Mouse (Mus musculus) limb, embryonic 11.5 days (tissue): ENCODE measurements around the gene Psmc4. TPM values are rescaled to one million over a fixed set of nuclear protein-coding genes. Genes with fewer than 3 reads are reported as not detected.
A peak's percentile ranks its signal among the peaks of the same experiment; 100 is the strongest.

Source experiments
- ATAC-seq: fragments of 200-750 bp; cut with Nextera tagmentation; 2 replicates; pipeline ENCODE4 v1.8.0; 2017; ENCODE audit warnings: low read depth; ENCODE audit not compliant: insufficient number of reproducible peaks, low FRiP score, low TSS enrichment
- DNase-seq: peaks from one replicate; pipeline ENCODE4 v3.0.0-alpha.2; 2015; ENCODE audit warnings: low spot score
- H3K27ac ChIP-seq: fragments of 300-500 bp; sonication (generic); replicated peaks from 2 replicates; pipeline ENCODE4 v1.5.1; 2014; ENCODE audit warnings: low read depth, mild to moderate bottlenecking, low read length
- H3K27me3 ChIP-seq: fragments of 300-500 bp; sonication (generic); 2 replicates; pipeline ENCODE4 v1.6.1; 2014; ENCODE audit warnings: mild to moderate bottlenecking, low read length, mixed read lengths; ENCODE audit not compliant: control insufficient read depth, insufficient read depth
- H3K36me3 ChIP-seq: fragments of 300-500 bp; sonication (generic); 2 replicates; pipeline ENCODE4 v1.6.1; 2014; ENCODE audit warnings: mild to moderate bottlenecking, low read length, moderate library complexity, mixed read lengths; ENCODE audit not compliant: control insufficient read depth, insufficient read depth
- H3K4me1 ChIP-seq: fragments of 300-500 bp; sonication (generic); 2 replicates; pipeline ENCODE4 v1.6.1; 2014; ENCODE audit warnings: low read length, mixed read lengths; ENCODE audit not compliant: control insufficient read depth, insufficient read depth
- H3K4me2 ChIP-seq: fragments of 300-500 bp; sonication (generic); 2 replicates; pipeline ENCODE4 v1.6.1; 2014; ENCODE audit warnings: low read depth, mild to moderate bottlenecking, moderate library complexity; ENCODE audit not compliant: severe bottlenecking
- H3K4me3 ChIP-seq: fragments of 300-500 bp; sonication (generic); 2 replicates; pipeline ENCODE4 v1.5.1; 2014; ENCODE audit warnings: low read depth, low read length
- H3K9ac ChIP-seq: fragments of 300-500 bp; sonication (generic); 2 replicates; pipeline ENCODE4 v1.6.1; 2014; ENCODE audit warnings: mild to moderate bottlenecking, low read length
- H3K9me3 ChIP-seq: fragments of 300-500 bp; sonication (generic); 2 replicates; pipeline ENCODE4 v1.6.1; 2016; ENCODE audit warnings: low read length; ENCODE audit not compliant: control insufficient read depth
- WGBS: fragments of 180-500 bp; shearing (Covaris S2); extraction: QIAGEN DNeasy Blood & Tissue Kit; methylation state at CpG from one replicate; pipeline ENCODE4 v1.1.7; 2014; 5-methylcytosine and 5-hydroxymethylcytosine counted together
- polyA plus RNA-seq: library from polyadenylated mRNA; unstranded; fragments of >200 nt; fragmentation: Nextera tagmentation; extraction: Ambion mirVana; gene quantifications from 2 replicates; pipeline ENCODE4 v1.2.1, GENCODE M21; 2014

The Psmc4 gene
- 411 and 438 TPM in 2 replicates for polyA plus RNA-seq

DNA sequence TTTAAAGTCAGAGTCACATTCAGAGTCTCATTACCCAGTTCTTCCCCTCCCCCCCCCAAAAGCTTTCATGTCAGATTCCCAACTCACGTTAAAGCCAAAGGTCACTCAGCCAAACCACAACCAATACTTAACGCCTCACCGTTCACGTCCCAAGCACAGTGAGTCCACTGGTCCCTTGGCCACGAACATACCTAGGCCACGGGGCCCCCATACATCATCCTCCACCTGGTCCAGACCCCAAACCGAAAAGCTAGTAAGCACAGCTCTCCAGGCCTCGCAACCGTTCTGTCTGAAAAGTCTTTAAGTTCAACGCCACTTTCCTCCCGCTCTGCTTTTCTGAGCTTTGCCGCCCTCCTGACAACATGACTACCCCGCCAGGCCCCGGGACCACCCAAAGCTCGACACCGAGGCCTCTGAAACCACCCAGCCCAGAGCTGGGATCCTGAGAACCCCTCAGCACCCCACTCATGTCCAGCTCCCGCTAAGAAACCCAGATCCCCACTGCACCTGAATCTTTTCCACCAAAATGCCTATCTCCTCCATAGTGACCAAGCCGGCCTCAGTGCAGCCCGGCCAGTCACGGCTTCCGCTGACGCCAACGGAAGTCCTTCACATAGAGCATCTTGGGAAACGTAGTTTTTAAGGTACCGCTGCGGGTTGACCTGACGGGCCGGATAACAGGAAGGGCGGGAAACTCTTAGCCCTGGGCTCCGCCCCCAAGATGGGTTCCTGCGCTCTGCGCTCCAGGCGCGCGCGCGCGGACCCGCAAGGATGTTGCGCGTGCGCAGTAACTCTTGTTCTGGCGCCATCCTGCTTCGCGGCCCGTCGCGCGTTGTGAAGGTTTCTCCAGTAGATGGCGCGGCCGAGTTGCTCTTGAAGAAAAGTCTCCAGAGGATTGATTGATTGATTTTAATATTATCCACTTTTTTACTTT, at the start of gene Psmc4:
Psmc4 (minus strand) TSS at position 626 of the 934 bp plus-strand sequence.
- under 1% methylated on average over 52 of the region's 52 CpGs for WGBS
- H3K4me2 ChIP-seq: peak within 1 kb of the TSS; percentile 67
- no peak within 1 kb of the TSS for H3K27ac ChIP-seq
- H3K9me3 ChIP-seq: no peaks in the 10 kb centered on the region
- ATAC-seq (peak; percentile 93), DNase-seq (peak; percentile 98)
- 0 out of 2 replicates have a peak, but pooled peaks cover 3% of the 10 kb centered on the region for H3K4me1 ChIP-seq
- peak within 1 kb of the TSS; percentile 84 for H3K4me3 ChIP-seq
- H3K36me3 ChIP-seq: peaks cover 21% of the 10 kb centered on the region
- H3K27me3 ChIP-seq: no peaks in the 10 kb centered on the region
- H3K9ac ChIP-seq: peak within 1 kb of the TSS; percentile 73

DNA sequence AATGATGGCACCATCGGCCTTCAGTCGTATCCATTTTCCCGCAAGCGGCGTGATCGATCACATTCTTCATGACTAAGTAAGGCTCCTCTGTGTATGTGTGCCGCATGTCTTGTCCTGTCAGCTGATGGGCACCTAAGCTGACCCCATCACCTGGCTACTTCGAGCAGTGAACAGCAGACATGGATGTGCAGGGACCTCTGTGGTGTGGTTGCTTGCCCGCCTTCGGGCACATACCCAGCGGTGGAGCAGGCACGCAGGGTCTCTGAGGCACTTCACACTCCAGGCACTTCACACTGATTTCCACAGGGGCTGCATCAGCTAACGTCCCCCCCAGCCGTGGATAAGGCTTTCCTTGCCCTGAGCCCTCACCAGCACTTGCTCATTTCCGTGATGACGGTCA, 49.2 kb upstream of the Psmc4 start:
- no peak overlapping the region for H3K4me3 ChIP-seq
- ATAC-seq (no peak), DNase-seq (no peak)
- H3K27ac ChIP-seq: no peak overlapping the region
- H3K4me2 ChIP-seq: no peak overlapping the region
- WGBS: 92% methylated on average over 16 of the region's 16 CpGs
- H3K27me3 ChIP-seq: no peaks in the 10 kb centered on the region
- no peak overlapping the region for H3K9ac ChIP-seq
- H3K9me3 ChIP-seq: 0 out of 2 replicates have a peak, but pooled peaks cover 3% of the 10 kb centered on the region
- no peaks in the 10 kb centered on the region for H3K36me3 ChIP-seq
- H3K4me1 ChIP-seq: no peaks in the 10 kb centered on the region

DNA sequence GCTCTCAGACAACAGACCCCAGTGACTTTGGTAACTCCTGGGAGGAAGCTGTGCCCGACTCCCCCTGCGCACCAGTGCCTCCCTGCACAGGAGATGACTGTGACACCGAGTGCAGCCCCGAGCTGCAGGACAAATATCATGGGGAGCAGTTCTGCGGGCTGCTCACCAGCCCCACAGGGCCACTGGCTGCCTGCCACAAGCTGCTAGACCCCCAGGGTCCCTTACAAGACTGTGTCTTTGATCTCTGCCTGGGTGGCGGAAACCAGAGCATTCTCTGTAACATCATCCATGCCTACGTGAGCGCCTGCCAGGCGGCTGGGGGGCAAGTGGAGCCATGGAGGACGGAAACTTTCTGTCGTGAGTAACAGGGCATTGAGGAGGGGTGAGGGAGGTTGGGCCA, 43.6 kb upstream of the Psmc4 start:
- H3K4me2 ChIP-seq: no peak overlapping the region
- H3K27ac ChIP-seq: no peak overlapping the region
- ATAC-seq: no peak

DNA sequence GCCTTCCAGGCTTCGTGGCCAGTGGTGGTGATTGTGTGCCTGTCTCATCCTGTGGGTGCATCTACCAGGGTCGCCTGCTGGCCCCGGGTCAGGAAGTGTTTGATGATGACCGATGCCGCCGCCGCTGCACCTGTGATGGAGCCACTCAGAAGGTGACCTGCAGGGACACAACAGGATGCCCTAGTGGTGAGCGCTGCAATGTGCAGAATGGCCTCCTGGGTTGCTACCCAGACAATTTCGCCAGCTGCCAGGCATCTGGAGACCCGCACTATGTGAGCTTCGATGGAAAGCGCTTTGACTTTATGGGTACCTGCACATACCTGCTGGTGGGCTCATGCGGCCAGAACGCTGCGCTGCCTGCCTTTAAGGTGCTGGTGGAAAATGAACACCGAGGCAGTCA, 36.3 kb upstream of the Psmc4 start:
- 79% methylated on average over 16 of the region's 16 CpGs for WGBS
- H3K27me3 ChIP-seq: no peaks in the 10 kb centered on the region
- no peak for DNase-seq
- no peaks in the 10 kb centered on the region for H3K36me3 ChIP-seq
- no peaks in the 10 kb centered on the region for H3K9me3 ChIP-seq
- H3K9ac ChIP-seq: no peak overlapping the region
- H3K27ac ChIP-seq: no peak overlapping the region
- H3K4me2 ChIP-seq: no peak overlapping the region
- no peaks in the 10 kb centered on the region for H3K4me1 ChIP-seq
- ATAC-seq: no peak
- H3K4me3 ChIP-seq: no peak overlapping the region

More for the DNA sequence above, 43.6 kb upstream of the Psmc4 start:
- H3K9me3 ChIP-seq: no peaks in the 10 kb centered on the region
- no peaks in the 10 kb centered on the region for H3K36me3 ChIP-seq
- 34% methylated on average over 11 of the region's 11 CpGs for WGBS
- DNase-seq: no peak
- no peaks in the 10 kb centered on the region for H3K4me1 ChIP-seq
- H3K9ac ChIP-seq: no peak overlapping the region
- no peak overlapping the region for H3K4me3 ChIP-seq
- H3K27me3 ChIP-seq: no peaks in the 10 kb centered on the region

DNA sequence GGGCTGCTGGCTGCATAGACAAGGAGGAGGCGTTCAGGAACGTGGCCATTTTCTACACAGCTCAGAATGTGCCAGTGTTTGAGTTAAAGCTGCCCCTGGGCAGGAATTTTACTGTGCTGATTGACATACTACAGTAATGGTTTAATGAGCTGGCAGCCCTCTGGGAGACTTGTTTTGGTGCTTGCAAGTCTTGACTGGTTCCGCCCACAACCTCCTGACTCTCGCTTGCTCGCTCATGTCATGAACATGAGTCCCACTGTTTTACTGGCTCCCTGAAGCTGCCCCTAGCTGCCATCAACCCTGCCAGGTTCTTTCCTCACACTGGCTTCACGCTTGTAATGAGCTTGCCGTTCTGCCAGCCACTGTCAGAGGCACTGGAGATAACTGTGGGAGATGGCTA, 34.3 kb upstream of the Psmc4 start:
- no peak overlapping the region for H3K4me3 ChIP-seq
- no peaks in the 10 kb centered on the region for H3K36me3 ChIP-seq
- H3K27ac ChIP-seq: no peak overlapping the region
- DNase-seq (no peak), ATAC-seq (no peak)
- no peaks in the 10 kb centered on the region for H3K27me3 ChIP-seq
- no peak overlapping the region for H3K9ac ChIP-seq
- H3K9me3 ChIP-seq: no peaks in the 10 kb centered on the region
- H3K4me1 ChIP-seq: no peaks in the 10 kb centered on the region
- 66% methylated on average over 7 of the region's 7 CpGs for WGBS
- H3K4me2 ChIP-seq: no peak overlapping the region

DNA sequence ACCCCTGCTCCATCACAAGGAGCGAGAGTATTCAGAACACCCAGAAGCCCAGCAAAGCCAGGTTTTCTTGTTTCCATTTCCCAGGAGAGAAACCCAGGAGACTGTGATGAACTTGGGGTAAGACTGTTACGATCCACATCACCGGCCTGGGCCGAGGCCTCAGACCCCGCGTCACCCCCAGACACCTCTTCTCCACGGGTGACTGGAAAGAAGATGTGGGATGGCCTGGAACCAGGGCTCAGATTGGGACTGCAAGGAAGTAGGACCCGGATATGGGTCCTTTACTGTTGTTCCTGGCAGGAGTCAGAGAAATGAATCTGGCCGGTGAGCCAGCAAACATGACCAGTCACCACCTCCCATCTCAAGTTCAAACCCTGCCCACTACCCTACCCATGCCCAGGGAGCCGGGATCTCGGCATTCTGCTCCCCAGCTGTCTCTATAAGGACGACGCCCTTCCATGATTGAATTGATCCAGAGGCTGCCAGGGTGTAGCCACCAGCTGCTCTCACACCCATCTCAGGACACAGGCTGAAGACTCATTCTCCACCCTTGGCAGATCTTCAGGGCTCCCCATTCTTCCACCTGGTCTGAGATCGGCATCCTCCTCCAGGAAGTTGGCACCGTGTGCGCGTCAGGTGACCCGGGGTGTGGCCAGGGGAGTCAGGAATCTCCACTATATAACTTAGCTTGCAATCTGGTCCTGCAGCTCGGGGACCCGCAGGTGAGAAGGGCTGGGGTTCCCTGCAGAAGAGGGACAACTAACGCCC, 20.8 kb upstream of the Psmc4 start, which contains the start of gene Fcgbp:
Fcgbp (plus strand) TSS at position 706 of the 768 bp plus-strand sequence.
- ATAC-seq (no peak), DNase-seq (no peak)
- H3K4me3 ChIP-seq: no peak within 1 kb of the TSS
- H3K4me2 ChIP-seq: no peak within 1 kb of the TSS
- H3K27me3 ChIP-seq: no peaks in the 10 kb centered on the region
- no peaks in the 10 kb centered on the region for H3K36me3 ChIP-seq
- no peaks in the 10 kb centered on the region for H3K9me3 ChIP-seq
- no peak within 1 kb of the TSS for H3K9ac ChIP-seq
- WGBS: 86% methylated on average over 21 of the region's 21 CpGs
- H3K4me1 ChIP-seq: no peaks in the 10 kb centered on the region; the same call in 1 of the 2 replicates
- no peak within 1 kb of the TSS for H3K27ac ChIP-seq

DNA sequence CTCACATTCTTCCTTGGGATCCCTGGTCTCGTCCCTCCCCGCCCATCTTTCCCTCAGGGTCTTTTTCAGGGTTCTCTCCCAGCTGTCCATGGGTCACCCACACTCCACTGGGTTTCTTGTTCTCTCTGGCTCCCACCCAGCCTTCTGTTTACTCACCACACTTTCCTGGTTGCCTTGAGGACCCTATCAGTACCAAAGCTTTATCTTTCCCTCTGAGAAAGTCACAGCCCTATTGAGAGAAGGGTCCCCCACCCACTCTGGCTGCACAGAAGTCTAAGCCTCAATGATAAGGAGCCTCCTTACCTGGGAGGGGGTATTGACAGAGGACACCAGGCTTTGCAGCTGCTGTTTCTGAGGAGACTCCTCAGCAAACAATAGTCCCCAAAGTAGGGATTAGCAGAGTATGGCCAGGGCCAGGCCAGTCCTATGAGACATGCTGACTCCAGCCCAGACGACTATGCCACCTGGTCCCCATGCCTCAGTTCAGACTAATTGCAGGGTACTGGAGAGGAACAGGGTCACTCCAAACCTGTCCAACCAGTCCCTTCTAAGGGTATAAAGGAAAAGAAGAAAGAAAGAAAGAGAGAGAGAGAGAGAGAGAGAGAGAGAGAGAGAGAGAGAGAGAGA, 19.8 kb upstream of the Psmc4 start:
- Histone ChIP-seq H3K4me1 (no peaks in the 10 kb centered on the region; the same call in 1 of the 2 replicates), H3K4me2 (no peak overlapping the region), H3K36me3 (no peaks in the 10 kb centered on the region), H3K27ac (no peak overlapping the region), H3K27me3 (no peaks in the 10 kb centered on the region), H3K9me3 (no peaks in the 10 kb centered on the region), H3K9ac (no peak overlapping the region), H3K4me3 (no peak overlapping the region)
- 61% methylated on average over 3 of the region's 3 CpGs for WGBS
- DNase-seq: no peak
- no peak for ATAC-seq

DNA sequence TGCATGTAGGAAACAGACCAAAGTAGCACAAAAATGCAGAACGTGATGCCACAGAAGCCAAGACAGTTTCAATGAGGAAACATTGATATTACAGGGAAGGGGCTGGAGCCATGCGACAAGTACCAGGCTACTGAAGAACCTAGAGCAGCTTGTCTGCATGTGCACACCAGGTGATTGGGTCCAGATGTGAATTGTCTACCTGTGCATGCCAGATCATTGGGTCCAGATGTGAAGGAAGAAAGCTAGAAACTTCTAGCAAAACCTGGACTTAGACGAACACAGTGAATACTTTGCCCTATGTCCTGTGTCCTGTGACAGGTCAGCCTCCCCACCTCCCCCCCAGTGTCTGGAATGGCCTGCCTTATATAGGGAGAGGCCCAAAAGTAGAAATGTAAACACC, 18.8 kb upstream of the Psmc4 start:
- Histone ChIP-seq H3K4me3 (no peak overlapping the region), H3K27ac (no peak overlapping the region), H3K9me3 (no peaks in the 10 kb centered on the region), H3K4me1 (no peaks in the 10 kb centered on the region; the same call in 1 of the 2 replicates), H3K36me3 (no peaks in the 10 kb centered on the region), H3K4me2 (no peak overlapping the region), H3K9ac (no peak overlapping the region), H3K27me3 (no peaks in the 10 kb centered on the region)
- DNase-seq (peak; percentile 35), ATAC-seq (no peak)
- WGBS: 47% methylated on average over 3 of the region's 3 CpGs
